Mouse (Mus musculus) lung, postnatal 4 days (tissue): ENCODE measurements around the gene Pitpnm3.
A peak's percentile ranks its signal among the peaks of the same experiment; 100 is the strongest.

Experiments
- DNase-seq, 2 experiments: peaks; one replicate each; pipeline ENCODE4 v3.0.0; 2021

Gene Pitpnm3

GRCm38 (mm10) chr11:72049171-72049759 is 86.3 kb downstream of the Pitpnm3 start:
- DNase-seq, result no peak

DNA sequence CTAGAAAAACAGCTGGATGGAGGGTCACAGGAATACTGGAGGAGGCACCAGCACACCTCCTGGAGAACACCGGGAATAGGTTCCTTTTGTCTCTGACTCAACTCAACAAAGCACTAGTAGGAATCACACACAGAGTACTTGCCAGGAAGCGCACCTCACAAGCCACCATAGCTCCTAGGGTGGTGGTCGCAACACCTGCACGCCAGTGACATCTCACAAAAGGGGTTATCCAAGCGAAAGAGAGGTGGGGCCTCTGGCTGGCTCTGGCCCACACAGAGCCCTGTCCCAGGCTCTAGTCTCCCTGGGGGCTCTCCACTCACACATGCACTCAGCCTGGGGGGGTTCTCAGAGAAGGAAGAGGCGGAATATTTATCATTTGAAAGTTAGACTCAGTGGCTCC is 86.8 kb downstream of the Pitpnm3 start:
- DNase-seq, result no peak

GRCm38 (mm10) chr11:72044231-72044630 is 91.3 kb downstream of the Pitpnm3 start:
- DNase-seq, result no peak

GRCm38 (mm10) chr11:72042631-72043030 is 92.9 kb downstream of the Pitpnm3 start:
- DNase-seq, result no peak

DNA sequence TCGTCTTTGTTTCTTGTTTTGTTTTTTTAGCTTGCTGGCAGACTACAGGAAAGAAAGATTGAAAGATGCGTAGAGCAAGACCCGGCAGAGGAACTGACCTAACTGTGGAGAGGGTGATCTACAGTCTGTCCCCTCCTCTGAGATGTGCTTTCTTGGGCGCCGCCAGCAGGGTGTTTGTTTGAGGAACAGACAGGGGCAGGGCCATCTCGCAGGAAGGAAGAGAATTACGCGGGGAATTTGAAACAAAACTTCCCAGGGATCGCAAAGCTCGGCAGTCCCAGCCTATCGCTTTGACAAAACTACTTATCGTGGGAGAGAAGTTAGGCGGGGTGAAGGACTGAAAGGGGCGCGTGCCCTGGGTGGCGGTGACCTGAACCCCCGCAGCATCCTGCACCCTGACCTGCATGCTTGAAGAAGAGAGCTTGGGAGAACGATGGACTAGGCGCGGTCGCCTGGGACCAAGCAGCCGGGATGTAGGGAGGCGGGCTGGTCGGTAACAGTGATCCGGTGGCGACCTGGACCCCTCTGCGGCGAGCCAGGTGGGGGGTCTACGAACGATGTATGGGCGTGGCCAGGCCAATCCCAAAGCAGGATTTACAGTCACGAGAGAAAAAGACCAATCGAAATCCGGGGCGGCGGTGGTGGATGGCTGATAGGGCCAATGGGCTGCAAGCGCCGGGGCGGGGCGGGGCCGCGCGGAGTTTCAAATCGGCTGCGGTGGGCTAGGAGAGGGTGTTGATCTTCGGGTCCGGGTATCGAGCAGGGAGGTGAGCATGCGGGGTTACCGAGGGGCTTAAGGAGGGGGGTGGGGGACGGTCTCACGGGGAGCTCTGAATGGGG is 93.6 kb downstream of the Pitpnm3 start, which contains the start of gene Pimreg:
TSS of gene Pimreg (plus strand) at position 265 of the 840 bp plus-strand sequence.
- peak; percentile 90 for DNase-seq

GRCm38 (mm10) chr11:72041290-72041767 is 94.2 kb downstream of the Pitpnm3 start:
- DNase-seq, result no peak

DNA sequence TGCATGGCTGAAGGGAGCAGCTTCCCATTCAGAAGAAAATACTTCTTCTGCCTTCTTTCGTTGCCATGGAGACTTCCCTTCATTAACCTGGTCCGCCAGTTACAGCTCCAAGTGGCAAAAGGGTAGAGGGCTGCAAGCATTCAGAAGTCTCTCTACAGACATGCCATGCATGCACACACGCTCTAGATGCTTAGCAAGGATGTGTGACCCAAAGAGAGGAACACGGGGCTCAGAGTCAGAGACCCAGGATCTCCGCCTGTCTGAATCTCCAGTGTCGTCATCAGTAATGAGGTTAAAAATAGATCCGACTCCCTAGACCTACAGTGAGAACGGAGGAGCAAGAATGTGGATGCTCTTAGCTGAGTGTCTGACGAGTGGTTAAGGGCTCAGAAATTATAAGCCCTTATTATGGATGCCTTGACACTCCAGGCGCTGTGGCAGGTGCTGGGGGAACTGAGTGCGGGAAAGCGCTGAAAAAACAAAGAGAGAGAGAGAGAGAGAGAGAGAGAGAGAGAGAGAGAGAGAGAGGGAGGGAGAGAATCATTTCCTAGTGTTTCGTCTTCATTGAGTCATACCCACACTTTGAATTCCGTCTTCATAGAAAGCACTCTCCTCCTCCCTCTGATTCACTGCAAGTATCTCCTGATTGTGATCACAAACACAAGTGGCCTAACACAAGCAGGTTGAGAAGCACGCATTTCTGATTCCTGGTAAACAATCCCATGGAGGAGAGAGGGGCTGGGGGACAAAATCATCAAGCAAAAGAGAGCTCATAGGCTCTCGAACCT is 95.8 kb downstream of the Pitpnm3 start:
- DNase-seq, result no peak

GRCm38 (mm10) chr11:72037996-72038395 is 97.6 kb downstream of the Pitpnm3 start:
- DNase-seq, result peak; percentile 40 to 75

DNA sequence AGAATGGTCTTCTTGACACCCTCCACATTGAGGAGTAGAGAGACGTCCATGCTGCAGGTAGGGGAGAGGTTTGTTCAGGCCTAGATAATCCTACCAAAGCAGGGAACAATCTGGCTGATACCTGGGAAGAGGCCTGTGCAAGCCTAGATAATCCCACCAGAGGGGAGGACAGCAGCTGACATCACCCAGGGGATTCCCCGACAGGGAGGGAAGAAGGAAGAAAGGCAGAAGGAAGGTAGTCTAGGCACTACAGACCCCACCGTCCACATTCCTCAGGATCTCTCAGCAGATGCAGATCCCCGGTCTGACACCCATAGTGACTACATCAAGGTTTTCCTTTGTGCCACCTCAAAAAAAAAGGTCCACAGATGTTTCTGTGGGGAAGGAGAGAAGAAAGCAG is 98.2 kb downstream of the Pitpnm3 start, which contains the start of gene Aipl1:
TSS of gene Aipl1 (minus strand) at position 101 of the 400 bp plus-strand sequence.
- DNase-seq, result no peak

GRCm38 (mm10) chr11:72032589-72032988 is 103.0 kb downstream of the Pitpnm3 start:
- no peak for DNase-seq

GRCm38 (mm10) chr11:72032091-72032490 is 103.5 kb downstream of the Pitpnm3 start:
- DNase-seq, result no peak

DNA sequence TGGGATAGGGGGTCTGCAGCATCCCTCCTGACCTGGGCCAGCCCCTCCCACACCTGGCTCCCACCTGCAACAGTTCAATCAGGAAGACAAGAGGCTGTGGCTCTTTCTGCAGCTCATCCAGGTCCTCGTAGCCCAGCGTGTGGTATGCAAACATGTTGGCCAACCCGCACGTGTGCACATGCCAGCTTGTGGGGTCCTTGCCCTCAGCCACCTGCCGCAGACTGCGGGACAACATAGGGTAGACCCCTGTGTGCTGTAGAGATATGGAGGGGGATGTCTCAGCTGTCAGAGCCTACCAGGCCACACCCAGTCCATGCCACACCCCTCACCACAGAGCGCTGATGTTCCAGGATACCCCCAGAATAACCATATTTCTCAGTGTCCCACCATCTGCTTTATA is 104.2 kb downstream of the Pitpnm3 start:
- no peak for DNase-seq

DNA sequence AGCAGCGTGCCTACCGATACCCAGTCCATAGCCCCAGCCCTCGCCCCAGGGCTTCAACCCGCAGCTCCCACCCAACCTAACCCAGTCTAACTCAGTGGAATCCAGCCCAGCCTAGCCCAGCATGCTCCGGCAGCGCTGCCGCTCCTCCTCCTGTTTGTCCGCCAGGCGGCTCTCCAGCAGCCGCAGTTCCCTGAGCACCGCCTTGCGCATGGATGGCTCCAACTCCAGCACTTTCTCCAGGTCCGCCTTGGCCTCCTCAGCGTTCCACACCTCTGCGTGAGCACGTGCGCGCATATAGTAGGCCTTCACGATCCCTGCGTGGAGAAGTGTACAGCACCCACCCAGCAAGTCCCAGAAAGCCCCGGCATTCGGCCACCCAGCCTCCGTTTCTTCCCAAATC is 106.4 kb downstream of the Pitpnm3 start:
- peak; percentile 47 to 51 for DNase-seq

DNA sequence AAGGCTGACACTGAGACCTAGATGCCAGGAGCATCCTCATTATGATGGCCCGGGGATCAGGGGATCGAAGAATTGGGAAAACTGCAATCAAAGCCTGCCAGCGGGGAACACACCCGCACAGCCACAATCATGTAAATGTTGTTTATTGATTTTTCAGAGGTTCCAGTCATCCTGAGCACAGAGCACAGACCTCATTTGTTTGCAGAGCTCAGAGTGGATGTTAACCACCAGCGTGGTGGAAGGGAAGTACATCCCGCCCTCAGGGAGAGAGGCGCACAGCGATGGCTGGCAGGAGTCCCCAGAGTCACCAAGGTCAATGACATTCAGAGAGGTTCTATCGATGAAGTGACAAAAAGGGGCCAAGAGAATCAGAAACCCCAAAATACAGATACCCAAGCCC is 107.7 kb downstream of the Pitpnm3 start:
- DNase-seq, result no peak

- DNase-seq, result no peak
These were observed 109.1 kb downstream of the Pitpnm3 start for GRCm38 (mm10) chr11:72026516-72026915.

- DNase-seq, result peak in 1 of 2 experiments; percentile 37
These were observed 109.7 kb downstream of the Pitpnm3 start for GRCm38 (mm10) chr11:72025843-72026242.

DNA sequence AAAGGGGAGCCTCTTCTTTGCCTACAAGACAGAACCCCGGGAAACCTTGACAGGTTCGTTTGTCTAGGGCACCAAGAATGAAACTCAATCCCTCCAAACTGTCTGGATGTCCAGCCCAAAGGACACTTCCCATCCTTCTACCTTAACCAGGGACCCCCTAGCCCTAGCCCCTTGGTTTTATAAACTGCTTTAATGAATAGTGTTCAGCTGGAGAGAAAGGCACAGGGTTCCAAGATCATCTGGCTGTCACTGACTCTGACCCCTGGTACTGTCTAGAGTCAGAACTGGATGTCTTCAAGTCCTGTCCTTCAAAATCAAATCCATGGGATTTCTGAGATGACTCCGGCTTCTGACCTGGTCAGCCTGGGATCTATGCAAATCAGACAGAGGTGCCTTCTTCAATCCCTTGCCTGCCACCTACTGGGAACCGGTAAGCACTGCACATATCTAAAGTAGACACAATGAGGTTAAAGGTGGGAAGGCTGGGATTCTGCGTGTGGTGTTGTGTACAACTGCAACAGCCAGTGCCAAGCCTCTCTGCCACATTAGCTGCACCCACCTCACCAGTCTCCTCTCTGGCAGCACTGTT is 111.3 kb downstream of the Pitpnm3 start:
- peak in 1 of 2 experiments; percentile 76 for DNase-seq

DNA sequence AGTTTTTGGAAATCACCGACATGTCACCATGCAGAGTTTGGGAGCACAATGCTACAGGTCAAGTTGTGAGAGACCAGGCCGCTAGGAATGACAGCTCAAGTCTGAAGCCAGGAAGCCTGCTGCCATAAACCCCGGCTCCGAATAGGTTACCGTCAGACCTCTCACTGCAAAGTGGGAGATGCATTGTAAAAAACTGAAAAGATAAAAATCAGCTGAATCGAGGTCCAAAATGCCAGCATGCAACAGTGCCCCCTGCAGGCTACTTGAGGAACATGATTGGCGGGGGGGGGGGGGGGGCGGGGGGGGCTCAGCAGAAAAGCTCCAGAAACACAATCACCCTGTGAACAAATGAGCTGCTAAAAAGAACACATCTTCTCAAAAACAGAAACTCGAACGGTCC is 112.0 kb downstream of the Pitpnm3 start:
- DNase-seq, result peak in 1 of 2 experiments; percentile 17

DNA sequence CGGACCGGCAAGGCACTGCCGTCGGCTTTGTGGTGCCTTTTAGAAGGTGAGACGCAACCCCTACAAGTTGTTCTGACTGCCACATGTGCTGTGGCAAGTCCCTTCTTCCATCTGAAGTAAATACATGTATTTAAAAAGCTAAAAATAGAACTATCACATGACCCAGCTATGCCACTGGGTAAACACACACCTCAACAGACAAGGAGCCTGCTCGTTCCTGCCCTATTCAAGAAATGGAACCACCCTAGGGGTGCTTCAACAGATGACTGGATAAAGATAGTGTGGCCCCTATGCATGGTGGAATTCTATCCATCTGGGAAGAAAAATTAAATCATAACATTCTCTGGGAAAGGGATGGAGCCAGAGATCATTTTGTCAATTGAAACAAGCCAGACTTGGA is 112.8 kb downstream of the Pitpnm3 start:
- no peak for DNase-seq

DNA sequence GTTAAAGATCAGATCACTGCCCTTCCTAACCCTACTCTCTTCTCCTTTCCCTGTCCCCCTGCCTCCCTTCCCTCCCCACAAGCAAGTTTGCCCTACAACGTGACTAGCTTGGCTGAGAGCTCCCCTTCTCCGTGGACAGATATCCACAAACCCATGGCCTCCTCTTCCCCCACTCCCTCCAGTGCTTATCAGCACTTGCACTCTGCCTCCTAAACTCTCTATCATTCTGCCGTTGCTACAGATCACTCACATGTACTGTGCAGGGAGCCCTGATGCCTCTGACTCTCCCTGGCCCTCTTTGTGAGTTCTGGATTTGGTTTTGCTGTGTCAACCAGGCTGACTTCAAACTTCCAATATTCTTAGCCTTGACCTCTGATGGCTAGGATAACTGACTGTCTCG is 114.6 kb downstream of the Pitpnm3 start:
- DNase-seq, result no peak

GRCm38 (mm10) chr11:72017253-72017601 is 118.4 kb downstream of the Pitpnm3 start:
- no peak for DNase-seq

DNA sequence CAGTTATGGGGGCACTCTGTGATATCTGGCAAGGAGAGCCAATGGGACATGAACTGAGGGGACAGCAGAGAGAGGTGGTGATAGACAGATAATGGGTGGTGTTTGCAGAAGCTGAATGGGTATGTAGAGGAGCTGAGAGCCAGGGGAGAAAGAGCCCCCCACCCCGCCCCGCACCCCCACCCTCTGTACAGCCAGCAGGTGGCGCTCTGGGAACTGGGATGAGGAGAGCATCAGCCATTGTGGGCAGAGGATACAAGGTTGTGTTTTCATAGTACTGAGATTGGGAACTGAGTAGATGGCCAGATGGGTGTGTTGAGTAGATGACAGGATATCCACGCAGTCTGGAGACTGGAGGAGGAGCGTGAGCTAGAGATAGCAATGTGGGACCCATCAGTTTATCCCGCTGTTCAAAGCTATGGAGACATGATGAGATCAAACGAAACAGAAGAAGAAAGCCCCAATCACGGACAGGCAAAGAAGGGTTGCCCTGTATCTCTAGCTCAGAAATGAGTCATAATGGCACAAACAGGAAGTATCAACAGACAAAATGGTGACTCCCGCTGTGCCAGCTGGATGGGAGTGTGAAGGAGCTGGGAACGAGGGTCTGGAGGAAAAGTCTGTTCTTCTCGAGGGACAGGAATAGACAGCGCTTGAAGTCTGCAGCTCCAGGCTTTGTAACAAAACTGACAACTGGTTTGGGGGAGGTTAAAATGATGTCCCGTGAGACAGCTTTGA is 118.9 kb downstream of the Pitpnm3 start:
- no peak for DNase-seq
